Mouse (Mus musculus) neural tube, embryonic 12.5 days (tissue): ENCODE results near the gene Itgal. TPM values are rescaled to one million over a fixed set of nuclear protein-coding genes. Genes with fewer than 3 reads are reported as not detected.

Experiments
- ATAC-seq: fragments of 200-750 bp; cut with Nextera tagmentation; 2 replicates; pipeline ENCODE4 v1.8.0; 2017; ENCODE audit warnings: low read depth, mild to moderate bottlenecking, moderate TSS enrichment, moderate library complexity; ENCODE audit not compliant: low FRiP score
- H3K27ac ChIP-seq: fragments of 300-500 bp; sonication (generic); 2 replicates; pipeline ENCODE4 v1.5.1; 2016
- H3K27me3 ChIP-seq: fragments of 300-500 bp; sonication (generic); replicated peaks from 2 replicates; pipeline ENCODE4 v1.6.1; 2016; ENCODE audit warnings: mild to moderate bottlenecking
- H3K36me3 ChIP-seq: fragments of 300-500 bp; sonication (generic); 2 replicates; pipeline ENCODE4 v1.6.1; 2016; ENCODE audit warnings: mild to moderate bottlenecking
- H3K4me1 ChIP-seq: fragments of 300-500 bp; sonication (generic); 2 replicates; pipeline ENCODE4 v1.6.1; 2016
- H3K4me2 ChIP-seq: fragments of 300-500 bp; sonication (generic); replicated peaks from 2 replicates; pipeline ENCODE4 v1.6.1; 2016; ENCODE audit warnings: mild to moderate bottlenecking
- H3K4me3 ChIP-seq: fragments of 300-500 bp; sonication (generic); 2 replicates; pipeline ENCODE4 v1.5.1; 2016
- H3K9ac ChIP-seq: fragments of 300-500 bp; sonication (generic); 2 replicates; pipeline ENCODE4 v1.6.1; 2016; ENCODE audit warnings: mild to moderate bottlenecking
- H3K9me3 ChIP-seq: fragments of 300-500 bp; sonication (generic); 2 replicates; pipeline ENCODE4 v1.6.1; 2016; ENCODE audit warnings: mild to moderate bottlenecking
- WGBS: fragments of 180-500 bp; shearing (Covaris S2); methylation state at CpG from one replicate; pipeline ENCODE4 v1.1.7; 2016; 5-methylcytosine and 5-hydroxymethylcytosine counted together
- polyA plus RNA-seq: library from polyadenylated mRNA; unstranded; fragments of >200 nt; fragmentation: Nextera tagmentation; extraction: Ambion mirVana; gene quantifications from 2 replicates; pipeline ENCODE4 v1.2.1, GENCODE M21; 2016

The Itgal gene
- polyA plus RNA-seq, 1 experiment from 2014 or later = 2.0 TPM

GRCm38 (mm10) chr7:127263526-127263925 is 32.5 kb upstream of the Itgal start:
- Histone ChIP-seq H3K4me1 (peaks cover 10% of the 10 kb centered on the region), H3K9ac (no peak overlapping the region), H3K9me3 (no peaks in the 10 kb centered on the region), H3K27ac (no peak overlapping the region), H3K4me3 (no peak overlapping the region), H3K4me2 (no peak overlapping the region), H3K27me3 (no peaks in the 10 kb centered on the region), H3K36me3 (no peaks in the 10 kb centered on the region; the same call in 1 of the 2 replicates)
- no peak for ATAC-seq
- 93% methylated on average over 3 of the region's 3 CpGs for WGBS

GRCm38 (mm10) chr7:127270256-127270655 is 25.8 kb upstream of the Itgal start:
- H3K27me3 ChIP-seq = no peaks in the 10 kb centered on the region
- WGBS = 94% methylated on average over 2 of the region's 2 CpGs
- no peak overlapping the region for H3K4me2 ChIP-seq
- no peak overlapping the region for H3K4me3 ChIP-seq
- ATAC-seq = no peak
- H3K9ac ChIP-seq = no peak overlapping the region
- no peak overlapping the region for H3K27ac ChIP-seq
- H3K4me1 ChIP-seq = peaks cover 17% of the 10 kb centered on the region
- H3K36me3 ChIP-seq = peaks cover 9% of the 10 kb centered on the region
- no peaks in the 10 kb centered on the region; the same call in 1 of the 2 replicates for H3K9me3 ChIP-seq

- Histone ChIP-seq H3K9ac (no peak overlapping the region), H3K4me2 (no peak overlapping the region), H3K27me3 (no peaks in the 10 kb centered on the region), H3K27ac (no peak overlapping the region), H3K4me3 (no peak overlapping the region), H3K4me1 (peaks cover 17% of the 10 kb centered on the region), H3K9me3 (no peaks in the 10 kb centered on the region; the same call in 1 of the 2 replicates), H3K36me3 (peaks cover 9% of the 10 kb centered on the region)
- no peak for ATAC-seq
- WGBS = 94% methylated on average over 5 of the region's 5 CpGs
Observed at GRCm38 (mm10) chr7:127270666-127271065, 25.4 kb upstream of the Itgal start.

- ATAC-seq = no peak
- no peak overlapping the region for H3K27ac ChIP-seq
- no peak overlapping the region for H3K4me3 ChIP-seq
- H3K9ac ChIP-seq = no peak overlapping the region
- H3K27me3 ChIP-seq = no peaks in the 10 kb centered on the region
- H3K9me3 ChIP-seq = no peaks in the 10 kb centered on the region; the same call in 1 of the 2 replicates
- H3K36me3 ChIP-seq = peaks cover 9% of the 10 kb centered on the region
- peaks cover 17% of the 10 kb centered on the region for H3K4me1 ChIP-seq
- 96% methylated on average over 4 of the region's 4 CpGs for WGBS
- no peak overlapping the region for H3K4me2 ChIP-seq
Observed at GRCm38 (mm10) chr7:127271093-127271492, 25.0 kb upstream of the Itgal start.

GRCm38 (mm10) chr7:127272566-127272965 is 23.5 kb upstream of the Itgal start:
- WGBS = 95% methylated on average over 15 of the region's 15 CpGs
- Histone ChIP-seq H3K36me3 (peaks cover 9% of the 10 kb centered on the region), H3K9ac (no peak overlapping the region), H3K9me3 (no peaks in the 10 kb centered on the region; the same call in 1 of the 2 replicates), H3K4me3 (0 out of 2 replicates have a peak overlapping the region, but pooled peaks have one; percentile 71), H3K4me1 (peaks cover 17% of the 10 kb centered on the region), H3K27ac (no peak overlapping the region), H3K4me2 (peak overlapping the region; percentile 88), H3K27me3 (no peaks in the 10 kb centered on the region)
- ATAC-seq = no peak

- H3K4me2 ChIP-seq = peak overlapping the region; percentile 88
- no peaks in the 10 kb centered on the region for H3K27me3 ChIP-seq
- H3K36me3 ChIP-seq = peaks cover 9% of the 10 kb centered on the region
- H3K4me1 ChIP-seq = peaks cover 17% of the 10 kb centered on the region
- peak overlapping the region; percentile 71 for H3K4me3 ChIP-seq
- 16% methylated on average over 50 of the region's 50 CpGs for WGBS
- peak overlapping the region; percentile 89 for H3K9ac ChIP-seq
- no peaks in the 10 kb centered on the region; the same call in 1 of the 2 replicates for H3K9me3 ChIP-seq
- peak overlapping the region; percentile 54 for H3K27ac ChIP-seq
- ATAC-seq = peak; percentile 83
Observed at GRCm38 (mm10) chr7:127273118-127273923, 22.7 kb upstream of the Itgal start.

GRCm38 (mm10) chr7:127273925-127274789 is 21.9 kb upstream of the Itgal start, which contains the start of gene Sephs2:
Gene Sephs2, minus strand, starts transcription at chr7:127274055.
- Histone ChIP-seq H3K4me1 (peaks cover 17% of the 10 kb centered on the region), H3K9me3 (no peaks in the 10 kb centered on the region; the same call in 1 of the 2 replicates), H3K27ac (peak within 1 kb of the TSS; percentile 54), H3K36me3 (peaks cover 9% of the 10 kb centered on the region), H3K4me2 (peak within 1 kb of the TSS; percentile 88), H3K27me3 (no peaks in the 10 kb centered on the region), H3K4me3 (peak within 1 kb of the TSS; percentile 71), H3K9ac (peak within 1 kb of the TSS; percentile 89)
- ATAC-seq = peak; percentile 90
- WGBS = 3% methylated on average over 39 of the region's 39 CpGs

GRCm38 (mm10) chr7:127276519-127276961 is 19.5 kb upstream of the Itgal start:
- Histone ChIP-seq H3K4me2 (no peak overlapping the region), H3K9me3 (no peaks in the 10 kb centered on the region), H3K4me1 (peaks cover 17% of the 10 kb centered on the region), H3K27ac (no peak overlapping the region), H3K36me3 (peaks cover 1% of the 10 kb centered on the region; the same call in 1 of the 2 replicates), H3K9ac (no peak overlapping the region), H3K4me3 (no peak overlapping the region), H3K27me3 (no peaks in the 10 kb centered on the region)
- 60% methylated on average over 5 of the region's 5 CpGs for WGBS
- no peak for ATAC-seq

- no peak overlapping the region for H3K9ac ChIP-seq
- H3K4me1 ChIP-seq = peaks cover 6% of the 10 kb centered on the region
- no peak overlapping the region for H3K4me2 ChIP-seq
- H3K36me3 ChIP-seq = no peaks in the 10 kb centered on the region
- H3K9me3 ChIP-seq = no peaks in the 10 kb centered on the region
- WGBS = 30% methylated on average over 8 of the region's 8 CpGs
- no peak for ATAC-seq
- H3K4me3 ChIP-seq = no peak overlapping the region
- H3K27ac ChIP-seq = no peak overlapping the region
- no peaks in the 10 kb centered on the region for H3K27me3 ChIP-seq
Observed at GRCm38 (mm10) chr7:127278311-127278710, 17.7 kb upstream of the Itgal start.

- 71% methylated on average over 3 of the region's 3 CpGs for WGBS
- Histone ChIP-seq H3K4me1 (no peaks in the 10 kb centered on the region), H3K4me3 (no peak overlapping the region), H3K27ac (no peak overlapping the region), H3K27me3 (no peaks in the 10 kb centered on the region), H3K36me3 (no peaks in the 10 kb centered on the region), H3K9me3 (no peaks in the 10 kb centered on the region), H3K4me2 (no peak overlapping the region), H3K9ac (no peak overlapping the region)
- no peak for ATAC-seq
Observed at GRCm38 (mm10) chr7:127280092-127280491, 16.0 kb upstream of the Itgal start.

- Histone ChIP-seq H3K36me3 (no peaks in the 10 kb centered on the region), H3K27me3 (no peaks in the 10 kb centered on the region), H3K9ac (no peak overlapping the region), H3K4me3 (no peak overlapping the region), H3K9me3 (no peaks in the 10 kb centered on the region), H3K27ac (no peak overlapping the region), H3K4me1 (no peaks in the 10 kb centered on the region), H3K4me2 (no peak overlapping the region)
- no peak for ATAC-seq
- WGBS = 79% methylated on average over 4 of the region's 4 CpGs
Observed at GRCm38 (mm10) chr7:127281114-127281513, 14.9 kb upstream of the Itgal start.

GRCm38 (mm10) chr7:127282190-127282589 is 13.9 kb upstream of the Itgal start:
- 92% methylated on average over 2 of the region's 2 CpGs for WGBS
- Histone ChIP-seq H3K27me3 (no peaks in the 10 kb centered on the region), H3K9ac (no peak overlapping the region), H3K27ac (no peak overlapping the region), H3K36me3 (no peaks in the 10 kb centered on the region), H3K4me1 (no peaks in the 10 kb centered on the region), H3K4me3 (no peak overlapping the region), H3K4me2 (no peak overlapping the region), H3K9me3 (no peaks in the 10 kb centered on the region)
- no peak for ATAC-seq
